Mouse (Mus musculus) layer of hippocampus, adult 9-11 months (tissue): ENCODE measurements around the gene Fam173b.

Experiments
- DNase-seq: peaks from one replicate; pipeline ENCODE4 v3.0.0; 2022

The Fam173b gene

DNA sequence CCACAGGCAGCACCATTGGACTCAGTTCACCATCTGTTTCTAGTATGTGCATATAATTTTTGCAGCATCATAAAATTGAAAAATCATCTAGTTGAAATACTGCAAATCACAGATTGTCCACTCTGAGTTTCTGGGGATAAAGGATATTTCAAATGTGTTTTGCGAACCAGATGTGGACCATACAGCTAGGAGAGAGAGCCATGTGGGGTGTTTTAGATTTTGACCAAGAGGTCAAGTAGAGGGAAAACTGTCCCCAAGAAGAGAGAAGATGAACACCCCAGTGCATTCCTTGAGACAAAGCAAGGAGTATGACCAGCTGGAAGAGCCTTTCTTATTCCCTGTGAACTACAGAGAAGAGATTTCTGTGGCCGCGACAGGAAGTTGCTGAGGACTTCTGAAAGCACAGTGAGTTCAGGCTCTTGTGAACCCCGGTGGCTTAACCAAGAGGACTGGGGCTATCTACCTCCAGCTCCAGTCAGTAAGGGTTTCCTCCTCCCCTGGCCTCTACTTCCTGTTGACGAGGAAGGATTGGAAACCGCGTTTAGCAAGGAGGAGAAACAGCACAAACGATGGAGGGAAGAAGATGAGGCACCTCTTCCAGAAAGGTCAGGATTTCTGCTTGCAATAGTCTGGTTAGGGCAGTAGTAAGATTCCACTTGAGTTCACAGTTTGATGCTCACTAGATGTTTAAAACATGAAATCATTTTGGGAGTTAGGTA lies 46.4 kb downstream of the Fam173b start:
- no peak for DNase-seq

DNA sequence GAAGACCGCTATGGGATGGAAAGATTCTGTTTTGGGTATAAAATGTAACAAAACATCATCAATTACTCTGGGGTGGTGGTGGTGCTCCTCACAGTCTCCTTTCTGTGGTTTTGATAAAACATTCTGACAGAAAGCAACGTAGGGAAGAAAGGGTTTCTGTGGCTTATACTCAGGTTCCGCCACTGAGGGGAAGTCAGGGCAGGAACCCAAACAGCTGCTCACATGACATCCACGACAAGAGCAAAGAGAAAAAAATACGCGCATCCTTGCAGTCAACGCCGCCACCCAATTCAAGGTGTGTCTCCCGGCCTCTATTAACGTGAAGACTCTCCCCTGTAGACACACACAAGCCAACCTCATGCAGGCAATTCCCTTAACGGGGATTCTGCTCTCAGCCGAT lies 48.0 kb downstream of the Fam173b start:
- no peak for DNase-seq

DNA sequence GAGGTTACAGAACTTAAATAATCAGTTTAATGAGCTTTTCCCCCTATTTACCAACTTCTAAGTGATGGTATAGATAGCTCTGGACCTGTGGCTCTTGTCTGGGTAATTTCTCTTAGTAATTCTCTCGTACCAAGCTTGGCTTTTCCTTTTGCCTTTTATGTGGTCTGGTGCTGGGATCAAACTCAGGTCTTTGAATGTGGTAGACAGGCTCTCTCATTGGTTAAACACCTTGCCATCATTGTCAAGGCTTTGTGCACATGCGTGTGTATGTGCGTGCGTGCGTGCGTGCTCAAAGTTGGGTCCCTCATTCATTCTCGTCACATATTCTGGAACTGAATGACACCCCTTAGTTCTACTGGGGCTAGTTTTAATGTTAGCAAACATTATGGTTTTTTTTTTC lies 49.2 kb downstream of the Fam173b start:
- DNase-seq, result no peak

DNA sequence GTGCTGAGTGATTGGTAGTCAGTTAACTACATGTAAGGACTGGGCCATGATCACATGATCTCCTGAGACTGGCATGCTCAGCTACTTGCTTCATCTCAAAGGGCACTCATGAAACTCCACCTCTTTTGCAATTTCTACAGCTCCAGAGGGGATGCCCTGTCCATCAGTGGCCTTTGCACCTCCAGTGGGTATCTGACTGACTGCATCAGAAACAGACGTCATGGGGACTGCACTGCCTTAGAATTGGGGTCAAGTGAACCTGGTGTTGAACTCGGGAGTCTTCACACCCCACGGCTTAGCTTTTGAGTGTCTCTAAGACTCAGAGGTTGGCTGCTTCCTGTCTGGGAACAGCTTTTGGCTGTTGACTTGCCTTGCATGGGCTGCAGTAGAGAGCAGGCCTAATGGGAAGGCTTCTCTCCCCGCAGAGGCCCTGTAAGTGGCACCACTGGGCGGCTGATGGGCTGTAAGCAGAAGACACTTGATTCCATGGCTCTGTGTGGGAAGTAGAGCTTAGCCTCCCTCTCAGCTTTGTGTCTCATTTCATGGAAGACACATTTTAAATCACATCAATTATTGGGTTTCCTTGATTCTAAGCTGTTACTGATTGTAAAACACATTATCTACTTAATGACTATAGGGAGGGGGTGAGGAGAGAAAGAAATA lies 58.6 kb downstream of the Fam173b start:
- no peak for DNase-seq

DNA sequence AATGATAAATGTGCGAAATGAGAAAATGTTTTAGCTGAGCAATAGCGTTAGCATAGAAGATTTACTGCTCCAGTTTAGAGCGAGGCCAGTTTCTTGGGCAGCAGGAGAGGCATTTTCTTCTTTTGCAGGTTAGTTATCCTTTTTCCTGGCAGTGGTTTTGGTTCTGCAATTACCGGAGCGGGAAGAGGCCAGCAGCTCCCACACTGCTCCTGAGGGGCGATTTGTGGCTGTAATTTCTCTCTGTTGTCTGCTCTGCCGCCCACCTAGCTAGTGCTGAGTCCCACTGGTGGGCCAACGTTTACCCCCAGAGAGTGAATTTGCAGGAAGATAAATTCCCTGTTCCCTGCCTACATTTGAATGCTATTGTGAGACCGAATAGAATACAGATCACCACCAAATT lies 59.2 kb downstream of the Fam173b start:
- DNase-seq, result no peak

DNA sequence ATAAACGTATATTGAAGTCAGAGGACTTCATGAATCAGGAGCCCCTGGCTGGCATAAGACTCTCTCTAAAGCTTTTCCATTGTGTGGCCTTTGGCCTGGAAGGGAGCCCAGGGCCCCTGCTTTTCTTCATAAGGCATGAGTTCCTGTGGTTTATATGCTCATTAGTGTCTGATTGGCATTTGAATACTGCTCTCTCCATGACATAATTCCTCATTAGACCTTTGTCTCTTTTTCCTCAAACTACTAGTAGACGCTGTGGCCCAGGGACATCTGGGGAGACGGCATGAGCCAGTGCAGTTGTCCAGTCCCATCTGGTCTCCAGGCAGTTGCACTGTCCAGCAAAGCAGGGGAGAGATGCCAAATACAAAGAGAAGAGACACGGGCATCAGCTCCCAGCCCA lies 60.1 kb downstream of the Fam173b start:
- DNase-seq, result no peak

DNA sequence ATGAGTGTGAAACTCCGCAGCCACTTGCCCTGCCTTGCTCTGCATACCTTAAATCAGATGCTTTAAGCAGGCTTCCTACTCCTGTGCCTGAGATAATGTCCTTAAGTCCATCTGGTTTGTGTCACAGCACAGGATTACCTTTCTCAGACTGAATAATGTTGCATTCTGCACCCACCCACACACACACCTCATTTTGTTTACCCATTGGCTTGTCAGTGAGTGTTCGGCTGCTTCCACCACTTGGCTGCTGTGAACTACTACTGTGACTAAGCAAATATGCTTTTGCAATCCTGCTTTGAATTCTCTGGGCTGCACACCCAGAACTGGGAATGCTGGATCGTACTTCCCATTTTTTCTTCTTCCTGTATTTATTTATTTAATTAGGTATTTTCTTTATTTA lies 61.4 kb downstream of the Fam173b start:
- DNase-seq, result peak; percentile 67
